Mouse (Mus musculus) gastrocnemius, adult 18-20 months (tissue): Measurements from ENCODE around the gene Dpysl4. TPM values are rescaled to one million over a fixed set of nuclear protein-coding genes. Genes with fewer than 3 reads are reported as not detected.

Source experiments
- DNase-seq: peaks from one replicate; pipeline ENCODE4 v3.0.0; 2021; ENCODE audit warnings: low spot score
- total RNA-seq, 2 experiments: library from RNA; stranded (reverse); gene quantifications; 2 replicates each; pipeline ENCODE4 v1.2.3; 2021

The Dpysl4 gene
- total RNA-seq, 2 experiments from 2014 or later, result 0.16 to 0.17 TPM

DNA sequence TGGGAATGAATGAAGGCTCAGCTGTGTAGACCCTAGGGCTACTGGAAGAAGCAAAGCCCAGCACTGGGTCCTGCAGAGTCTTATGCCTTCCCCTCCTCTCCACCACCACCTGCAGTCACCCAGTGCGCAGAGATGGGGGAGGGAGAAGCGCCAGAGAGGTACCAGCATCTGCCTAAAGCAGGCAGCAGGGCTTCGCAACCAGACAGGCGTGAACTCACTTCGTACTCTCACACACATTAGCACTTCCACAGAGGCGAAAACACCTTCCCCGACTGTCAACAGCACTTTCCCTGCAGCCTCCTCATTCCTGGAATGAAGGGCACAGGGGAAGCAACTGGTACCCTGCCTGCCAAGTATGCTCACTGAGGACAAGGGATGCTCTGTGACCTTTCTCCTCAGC is 63.6 kb downstream of the Dpysl4 start:
- DNase-seq, result no peak

DNA sequence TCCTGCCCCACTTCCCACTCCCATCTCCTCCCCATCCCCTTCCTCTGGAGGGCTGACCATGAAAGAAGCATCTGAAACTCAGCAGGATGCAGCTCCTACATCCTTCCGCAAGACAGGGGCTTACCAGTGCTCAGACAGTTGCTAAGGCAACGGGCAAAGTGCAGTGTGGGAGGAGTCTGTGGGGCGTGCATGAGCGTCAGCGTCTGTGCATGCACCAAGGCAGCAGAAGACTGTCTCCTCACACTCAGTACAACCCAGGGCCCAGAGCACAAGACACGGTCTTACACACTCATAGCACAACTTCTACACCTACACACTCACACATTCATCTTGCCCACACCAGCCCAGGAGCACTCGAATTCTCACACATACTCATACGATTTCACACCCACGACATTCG is 65.3 kb downstream of the Dpysl4 start:
- no peak for DNase-seq

Other genes with a start within 250 kb of the Dpysl4 start
- gene Ppp2r2d, start 239.9 kb upstream of the Dpysl4 start, total RNA-seq, result 10 to 100 TPM; 39.7 to 41.5 TPM
- 10 to 100 TPM; 26.6 to 27.0 TPM for gene Mapk1ip1, start 239.7 kb upstream of the Dpysl4 start, total RNA-seq
- 100 to 1,000 TPM; 213 to 257 TPM for gene Bnip3, start 176.5 kb upstream of the Dpysl4 start, total RNA-seq
- under 1 TPM; 0.09 to 0.14 TPM for gene Jakmip3, start 145.3 kb upstream of the Dpysl4 start, total RNA-seq
- gene Lrrc27, start 127.0 kb downstream of the Dpysl4 start, total RNA-seq, result 1 to 10 TPM; 1.9 to 3.0 TPM
- gene Stk32c, start 127.3 kb downstream of the Dpysl4 start, total RNA-seq, result under 1 TPM; 0.27 to 0.31 TPM
- gene Pwwp2b, start 162.5 kb downstream of the Dpysl4 start, total RNA-seq, result 1 to 10 TPM; 4.9 to 6.7 TPM